Mouse (Mus musculus) MEL (cell line): Measurements from ENCODE around the gene Phgdh. TPM values are rescaled to one million over a fixed set of nuclear protein-coding genes. Genes with fewer than 3 reads are reported as not detected.
A peak's percentile ranks its signal among the peaks of the same experiment; 100 is the strongest.

ENCODE experiments used
- DNase-seq: peaks from one replicate; pipeline ENCODE4 v3.0.0; 2011; ENCODE audit warnings: low read depth, low spot score
- H3K27ac ChIP-seq: 2 replicates; pipeline ENCODE4 v1.5.1; 2012; ENCODE audit warnings: low read depth, mild to moderate bottlenecking, control low read depth, low read length, moderate library complexity; ENCODE audit not compliant: control insufficient read depth
- H3K27me3 ChIP-seq, 2 experiments: fragments of 150-350 bp in 1 of 2; sonication (generic) in 1 of 2; 2 replicates each; pipeline ENCODE4 v1.6.1; 2012; ENCODE audit warnings: low read length in 2 of 2, mild to moderate bottlenecking in 2 of 2, improper control_type of control experiment in 1 of 2, moderate library complexity in 1 of 2; ENCODE audit not compliant: insufficient read depth in 2 of 2, control insufficient read depth in 1 of 2
- H3K36me3 ChIP-seq, 2 experiments: 2 replicates each; pipeline ENCODE4 v1.6.1; 2012 to 2014; ENCODE audit warnings: low read length in 2 of 2, improper control_type of control experiment in 1 of 2, inconsistent platforms in 1 of 2, mild to moderate bottlenecking in 1 of 2; ENCODE audit not compliant: insufficient read depth in 2 of 2, control insufficient read depth in 1 of 2
- H3K4me1 ChIP-seq, 2 experiments: fragments of 150-350 bp in 1 of 2; sonication (generic) in 1 of 2; 2 replicates each; pipeline ENCODE4 v1.6.1; 2012; ENCODE audit warnings: low read length in 2 of 2, improper control_type of control experiment in 1 of 2, mild to moderate bottlenecking in 1 of 2; ENCODE audit not compliant: insufficient read depth in 2 of 2, control insufficient read depth in 1 of 2
- H3K4me3 ChIP-seq, 2 experiments: fragments of 150-350 bp in 1 of 2; sonication (generic) in 1 of 2; 2 replicates each; pipeline ENCODE4 v1.5.1; 2012; ENCODE audit warnings: low read depth in 2 of 2, low read length in 2 of 2, mild to moderate bottlenecking in 2 of 2, moderate library complexity in 2 of 2, control low read depth in 1 of 2, improper control_type of control experiment in 1 of 2; ENCODE audit not compliant: control insufficient read depth in 1 of 2, insufficient read depth in 1 of 2
- H3K79me2 ChIP-seq: 2 replicates; pipeline ENCODE4 v1.6.1; 2012; ENCODE audit warnings: mild to moderate bottlenecking, low read length, moderate library complexity; ENCODE audit not compliant: control insufficient read depth, poor library complexity, insufficient read depth
- H3K9ac ChIP-seq: 2 replicates; pipeline ENCODE4 v1.6.1; 2012; ENCODE audit warnings: low read depth, mild to moderate bottlenecking, control low read depth, low read length, moderate library complexity; ENCODE audit not compliant: control insufficient read depth, poor library complexity, severe bottlenecking
- H3K9me3 ChIP-seq: fragments of 150-350 bp; sonication (generic); replicated peaks from 2 replicates; pipeline ENCODE4 v1.6.1; 2012; ENCODE audit warnings: mild to moderate bottlenecking, low read length, improper control_type of control experiment, moderate library complexity; ENCODE audit not compliant: insufficient read depth
- BHLHE40 ChIP-seq: IDR thresholded peaks from 2 replicates; pipeline ENCODE4 v1.6.1; 2012; ENCODE audit warnings: low read depth, mild to moderate bottlenecking, inconsistent platforms, low read length, improper control_type of control experiment, borderline replicate concordance
- CHD1 ChIP-seq: IDR thresholded peaks from 2 replicates; pipeline ENCODE4 v1.6.1; 2012; ENCODE audit warnings: low read depth, mild to moderate bottlenecking, inconsistent platforms, low read length, improper control_type of control experiment
- CHD2 ChIP-seq: IDR thresholded peaks from 2 replicates; pipeline ENCODE4 v1.6.1; 2011; ENCODE audit warnings: low read length, improper control_type of control experiment
- CTCF ChIP-seq, 3 experiments: IDR thresholded peaks in 2 of 3; conservative IDR thresholded peaks in 1 of 3; 2 replicates each; pipeline ENCODE4 v1.5.1; 2011 to 2012; ENCODE audit warnings: low read length in 3 of 3, low read depth in 2 of 3, mild to moderate bottlenecking in 2 of 3, improper control_type of control experiment in 1 of 3, inconsistent platforms in 1 of 3, mixed read lengths in 1 of 3, moderate library complexity in 1 of 3; ENCODE audit not compliant: control insufficient read depth in 1 of 3, insufficient read depth in 1 of 3, poor library complexity in 1 of 3, severe bottlenecking in 1 of 3
- E2F4 ChIP-seq: IDR thresholded peaks from 2 replicates; pipeline ENCODE4 v1.6.1; 2011; ENCODE audit warnings: low read depth, low read length, improper control_type of control experiment, borderline replicate concordance
- ELF1 ChIP-seq: IDR thresholded peaks from 2 replicates; pipeline ENCODE4 v1.6.1; 2014; ENCODE audit warnings: low read depth, mild to moderate bottlenecking, inconsistent platforms, low read length, improper control_type of control experiment, moderate library complexity
- EP300 ChIP-seq, 2 experiments: IDR thresholded peaks; 2 replicates each; pipeline ENCODE4 v1.6.1; 2011; ENCODE audit warnings: improper control_type of control experiment in 2 of 2, low read length in 2 of 2, low read depth in 1 of 2, mild to moderate bottlenecking in 1 of 2
- GABPA ChIP-seq: IDR thresholded peaks from 2 replicates; pipeline ENCODE4 v1.6.1; 2012; ENCODE audit warnings: low read depth, mild to moderate bottlenecking, inconsistent platforms, low read length, improper control_type of control experiment, moderate library complexity
- GATA1 ChIP-seq: IDR thresholded peaks from 2 replicates; pipeline ENCODE4 v1.6.1; 2011; ENCODE audit warnings: low read depth, low read length, improper control_type of control experiment
- HCFC1 ChIP-seq: IDR thresholded peaks from 2 replicates; pipeline ENCODE4 v1.6.1; 2012; ENCODE audit warnings: low read depth, mild to moderate bottlenecking, inconsistent platforms, low read length, improper control_type of control experiment, moderate library complexity
- MAX ChIP-seq: IDR thresholded peaks from 2 replicates; pipeline ENCODE4 v1.6.1; 2011; ENCODE audit warnings: low read length, improper control_type of control experiment
- MAZ ChIP-seq: IDR thresholded peaks from 2 replicates; pipeline ENCODE4 v1.6.1; 2012; ENCODE audit warnings: low read depth, mild to moderate bottlenecking, inconsistent platforms, low read length, improper control_type of control experiment
- MEF2A ChIP-seq: IDR thresholded peaks from 2 replicates; pipeline ENCODE4 v1.6.1; 2014; ENCODE audit warnings: low read depth, mild to moderate bottlenecking, inconsistent platforms, low read length, improper control_type of control experiment; ENCODE audit not compliant: poor library complexity, insufficient replicate concordance, severe bottlenecking; ENCODE audit errors: extremely low read depth
- MXI1 ChIP-seq: IDR thresholded peaks from 2 replicates; pipeline ENCODE4 v1.6.1; 2011; ENCODE audit warnings: mild to moderate bottlenecking, low read depth, low read length, improper control_type of control experiment
- MYB ChIP-seq: IDR thresholded peaks from 2 replicates; pipeline ENCODE4 v1.6.1; 2011; ENCODE audit warnings: mild to moderate bottlenecking, low read depth, low read length, improper control_type of control experiment
- MYC ChIP-seq: IDR thresholded peaks from 2 replicates; pipeline ENCODE4 v1.6.1; 2011; ENCODE audit warnings: low read depth, mild to moderate bottlenecking, low read length, improper control_type of control experiment, moderate library complexity
- NELFE ChIP-seq: IDR thresholded peaks from 2 replicates; pipeline ENCODE4 v1.6.1; 2011; ENCODE audit warnings: low read depth, low read length, improper control_type of control experiment
- NRF1 ChIP-seq: IDR thresholded peaks from 2 replicates; pipeline ENCODE4 v1.6.1; 2014; ENCODE audit warnings: low read depth, mild to moderate bottlenecking, inconsistent platforms, low read length, improper control_type of control experiment, moderate library complexity; ENCODE audit not compliant: poor library complexity, insufficient read depth, severe bottlenecking
- POLR2A ChIP-seq, 2 experiments: IDR thresholded peaks; 2 replicates each; pipeline ENCODE4 v1.6.1; 2011 to 2012; ENCODE audit warnings: low read length in 2 of 2, mild to moderate bottlenecking in 2 of 2, control low read depth in 1 of 2, improper control_type of control experiment in 1 of 2, low read depth in 1 of 2, moderate library complexity in 1 of 2; ENCODE audit not compliant: control insufficient read depth in 1 of 2, insufficient read depth in 1 of 2, poor library complexity in 1 of 2
- RAD21 ChIP-seq: IDR thresholded peaks from 2 replicates; pipeline ENCODE4 v1.6.1; 2011; ENCODE audit warnings: mild to moderate bottlenecking, low read depth, low read length, improper control_type of control experiment
- RCOR1 ChIP-seq: IDR thresholded peaks from 2 replicates; pipeline ENCODE4 v1.6.1; 2012; ENCODE audit warnings: low read depth, mild to moderate bottlenecking, inconsistent platforms, low read length, improper control_type of control experiment
- SMC3 ChIP-seq: IDR thresholded peaks from 2 replicates; pipeline ENCODE4 v1.6.1; 2011; ENCODE audit warnings: low read depth, low read length, improper control_type of control experiment
- TAL1 ChIP-seq: IDR thresholded peaks from 2 replicates; pipeline ENCODE4 v1.6.1; 2012; ENCODE audit warnings: mild to moderate bottlenecking, inconsistent platforms, low read length, moderate library complexity, mixed read lengths
- TBP ChIP-seq: IDR thresholded peaks from 2 replicates; pipeline ENCODE4 v1.8.0; 2011; ENCODE audit warnings: low read depth, low read length, improper control_type of control experiment
- TCF12 ChIP-seq: IDR thresholded peaks from 2 replicates; pipeline ENCODE4 v1.6.1; 2014; ENCODE audit warnings: low read depth, mild to moderate bottlenecking, inconsistent platforms, low read length, improper control_type of control experiment, moderate library complexity
- UBTF ChIP-seq: IDR thresholded peaks from 2 replicates; pipeline ENCODE4 v1.6.1; 2012; ENCODE audit warnings: low read depth, mild to moderate bottlenecking, inconsistent platforms, low read length, improper control_type of control experiment, moderate library complexity, borderline replicate concordance; ENCODE audit not compliant: insufficient read depth
- USF1 ChIP-seq: IDR thresholded peaks from 2 replicates; pipeline ENCODE4 v1.6.1; 2014; ENCODE audit warnings: low read depth, mild to moderate bottlenecking, inconsistent platforms, low read length, improper control_type of control experiment, moderate library complexity
- USF2 ChIP-seq, 2 experiments: IDR thresholded peaks; 2 replicates each; pipeline ENCODE4 v1.6.1; 2011 to 2012; ENCODE audit warnings: improper control_type of control experiment in 2 of 2, low read length in 2 of 2, borderline replicate concordance in 1 of 2, inconsistent platforms in 1 of 2, low read depth in 1 of 2, mild to moderate bottlenecking in 1 of 2; ENCODE audit not compliant: insufficient read depth in 1 of 2
- ZC3H11A ChIP-seq: IDR thresholded peaks from 2 replicates; pipeline ENCODE4 v1.6.1; 2012; ENCODE audit warnings: low read depth, mild to moderate bottlenecking, inconsistent platforms, low read length, improper control_type of control experiment
- ZKSCAN1 ChIP-seq: IDR thresholded peaks from 2 replicates; pipeline ENCODE4 v1.6.1; 2012; ENCODE audit warnings: low read depth, mild to moderate bottlenecking, inconsistent platforms, low read length, improper control_type of control experiment, moderate library complexity
- ZMIZ1 ChIP-seq: IDR thresholded peaks from 2 replicates; pipeline ENCODE4 v1.6.1; 2012; ENCODE audit warnings: low read depth, mild to moderate bottlenecking, inconsistent platforms, low read length, improper control_type of control experiment, moderate library complexity
- ZNF384 ChIP-seq: IDR thresholded peaks from 2 replicates; pipeline ENCODE4 v1.6.1; 2012; ENCODE audit warnings: low read depth, mild to moderate bottlenecking, inconsistent platforms, low read length, improper control_type of control experiment
- polyA plus RNA-seq, 2 experiments: library from polyadenylated mRNA; stranded (reverse) in 1 of 2; unstranded in 1 of 2; fragments of >175 nt in 1 of 2; fragments of >200 nt in 1 of 2; gene quantifications; 2 replicates each; pipeline versions ENCODE4 v1.2.1 to v1.2.4; 2012; ENCODE audit warnings: low replicate concordance in 2 of 2, low read depth in 1 of 2; ENCODE audit not compliant: insufficient read length in 2 of 2, insufficient read depth in 1 of 2, missing spikeins in 1 of 2
- total RNA-seq: library from RNA; depleted of rRNA; stranded (reverse); fragments of 300-350 nt; gene quantifications from 2 replicates; pipeline ENCODE4 v1.2.3, GENCODE M21; 2012

Gene Phgdh
- total and polyA plus RNA-seq, 3 experiments, result 247 to 303 TPM; not detected in 1

GRCm38 (mm10) chr3:98353892-98354291, 14.1 kb upstream of the Phgdh start:
- no peak overlapping the region for H3K4me3 ChIP-seq
- peak; percentile 68 for DNase-seq
- no peak overlapping the region for H3K9ac ChIP-seq
- H3K27me3 ChIP-seq, result no peaks in the 10 kb centered on the region; a peak in 2 of 4 replicates
- no peak overlapping the region for H3K27ac ChIP-seq
- H3K9me3 ChIP-seq, result no peaks in the 10 kb centered on the region
- peaks cover 0 to 8% of the 10 kb centered on the region in 2 experiments; a peak in 2 of 4 replicates for H3K4me1 ChIP-seq
- H3K79me2 ChIP-seq, result no peaks in the 10 kb centered on the region
- peaks cover 0 to 2% of the 10 kb centered on the region in 2 experiments; a peak in 2 of 4 replicates for H3K36me3 ChIP-seq
- TF ChIP-seq BHLHE40, result no peak
- TF ChIP-seq RAD21, result peak; percentile 46
- TF ChIP-seq MYB, result no peak
- TF ChIP-seq USF2 (IDR thresholded peaks at IDR 0.05; ENCODE audit: borderline replicate concordance in 1 of 2, insufficient read depth in 1 of 2, low read depth in 1 of 2, low read length in 2 of 2), result no peak
- TF ChIP-seq UBTF, result no peak
- peak; percentile 97 for TF ChIP-seq ZNF384
- TF ChIP-seq SMC3, result peak; percentile 81
- TF ChIP-seq MYC, result no peak
- no peak for TF ChIP-seq CHD2
- no peak for TF ChIP-seq NELFE
- no peak for TF ChIP-seq MXI1
- TF ChIP-seq EP300 (IDR thresholded peaks at IDR 0.05; ENCODE audit: low read depth in 1 of 2, low read length in 2 of 2), result no peak
- TF ChIP-seq MAX, result no peak
- TF ChIP-seq ZMIZ1, result no peak
- no peak for TF ChIP-seq HCFC1
- TF ChIP-seq NRF1, result no peak
- TF ChIP-seq CTCF (IDR thresholded peaks at IDR 0.05 in 2 of 3, conservative IDR thresholded peaks at IDR 0.05 in 1 of 3; ENCODE audit: control insufficient read depth in 1 of 3, insufficient read depth in 1 of 3, low read depth in 2 of 3, low read length in 3 of 3, poor library complexity in 1 of 3, severe bottlenecking in 1 of 3), result peak; percentile 30 to 69 (median 44); a peak in 5 of 6 replicates
- no peak for TF ChIP-seq MAZ
- TF ChIP-seq ZKSCAN1, result no peak
- TF ChIP-seq GABPA, result no peak
- 0 out of 2 replicates have a peak, but pooled peaks have one; percentile 14 for TF ChIP-seq ZC3H11A
- TF ChIP-seq TCF12, result no peak
- TF ChIP-seq TBP, result no peak
- TF ChIP-seq USF1, result no peak
- no peak for TF ChIP-seq RCOR1
- TF ChIP-seq POLR2A (IDR thresholded peaks at IDR 0.05; ENCODE audit: control insufficient read depth in 1 of 2, insufficient read depth in 1 of 2, low read depth in 1 of 2, low read length in 2 of 2, poor library complexity in 1 of 2), result no peak
- TF ChIP-seq ELF1, result no peak
- no peak for TF ChIP-seq TAL1
- TF ChIP-seq GATA1, result no peak
- TF ChIP-seq E2F4, result no peak
- TF ChIP-seq MEF2A, result no peak
- TF ChIP-seq CHD1, result no peak
